Mouse (Mus musculus) small intestine, adult 2 months (tissue): ENCODE measurements around the gene Dtx3.

ENCODE experiments used
- CTCF ChIP-seq: fragments of 200-500 bp; IDR thresholded peaks from 2 replicates; pipeline ENCODE4 v1.5.1; 2012; ENCODE audit warnings: low read depth, mild to moderate bottlenecking, control low read depth, inconsistent platforms, low read length, moderate library complexity, mixed read lengths; ENCODE audit not compliant: insufficient replicate concordance, insufficient read length; ENCODE audit errors: extremely low read depth
- POLR2A ChIP-seq: fragments of 200-500 bp; IDR thresholded peaks from 2 replicates; pipeline ENCODE4 v1.6.1; 2012; ENCODE audit warnings: low read depth, mild to moderate bottlenecking, control low read depth, inconsistent platforms, low read length, moderate library complexity

DNA sequence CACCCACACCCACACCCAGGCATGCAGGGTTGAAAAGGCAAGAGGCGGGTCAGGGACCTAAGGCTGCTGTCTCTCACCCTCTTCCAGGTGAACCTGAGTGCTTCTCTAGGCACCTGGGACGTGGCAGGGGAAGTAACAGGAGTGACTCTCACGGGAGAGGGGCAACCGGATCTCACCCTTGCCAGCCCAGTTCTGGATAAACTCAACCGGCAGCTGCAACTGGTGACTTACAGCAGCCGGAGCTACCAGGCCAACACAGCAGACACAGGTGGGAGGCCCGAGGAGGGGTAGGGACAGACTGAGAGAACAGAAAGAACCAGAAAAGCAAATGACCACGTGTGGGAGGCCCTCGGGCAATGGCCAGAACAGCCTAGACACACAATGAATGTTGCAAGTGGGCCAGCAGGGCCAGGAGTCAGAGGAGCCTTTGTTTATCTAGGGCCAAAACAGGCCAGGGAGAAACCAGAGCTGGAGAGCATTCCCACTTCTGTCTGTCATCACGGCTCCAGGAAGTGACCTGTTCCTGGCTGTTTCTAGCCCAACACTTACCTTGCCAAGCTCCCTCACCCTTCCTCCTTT, 27.8 kb downstream of the Dtx3 start:
- TF ChIP-seq POLR2A (no peak), CTCF (no peak)
